Mouse (Mus musculus) hindbrain, embryonic 12.5 days (tissue): ENCODE results near the gene Runx2. TPM values are rescaled to one million over a fixed set of nuclear protein-coding genes. Genes with fewer than 3 reads are reported as not detected.

Experiments
- ATAC-seq: fragments of 200-750 bp; cut with Nextera tagmentation; 2 replicates; pipeline ENCODE4 v1.8.0; 2017; ENCODE audit warnings: moderate TSS enrichment; ENCODE audit not compliant: low FRiP score
- H3K27ac ChIP-seq: fragments of 300-500 bp; sonication (generic); 2 replicates; pipeline ENCODE4 v1.5.1; 2016; ENCODE audit warnings: mild to moderate bottlenecking
- H3K27me3 ChIP-seq: fragments of 300-500 bp; sonication (generic); 2 replicates; pipeline ENCODE4 v1.6.1; 2016; ENCODE audit warnings: mild to moderate bottlenecking
- H3K36me3 ChIP-seq: fragments of 300-500 bp; sonication (generic); 2 replicates; pipeline ENCODE4 v1.6.1; 2016; ENCODE audit warnings: mild to moderate bottlenecking
- H3K4me1 ChIP-seq: fragments of 300-500 bp; sonication (generic); 2 replicates; pipeline ENCODE4 v1.6.1; 2016
- H3K4me2 ChIP-seq: fragments of 300-500 bp; sonication (generic); replicated peaks from 2 replicates; pipeline ENCODE4 v1.6.1; 2016; ENCODE audit warnings: mild to moderate bottlenecking
- H3K4me3 ChIP-seq: fragments of 300-500 bp; sonication (generic); 2 replicates; pipeline ENCODE4 v1.5.1; 2016; ENCODE audit warnings: mild to moderate bottlenecking
- H3K9ac ChIP-seq: fragments of 300-500 bp; sonication (generic); 2 replicates; pipeline ENCODE4 v1.6.1; 2016; ENCODE audit warnings: mild to moderate bottlenecking, moderate library complexity
- H3K9me3 ChIP-seq: fragments of 300-500 bp; sonication (generic); replicated peaks from 2 replicates; pipeline ENCODE4 v1.6.1; 2016; ENCODE audit warnings: mild to moderate bottlenecking
- WGBS: fragments of 180-500 bp; shearing (Covaris S2); methylation state at CpG from one replicate; pipeline ENCODE4 v1.1.7; 2016; 5-methylcytosine and 5-hydroxymethylcytosine counted together
- polyA plus RNA-seq: library from polyadenylated mRNA; unstranded; fragments of >200 nt; fragmentation: Nextera tagmentation; extraction: Ambion mirVana; gene quantifications from 2 replicates; pipeline ENCODE4 v1.2.1, GENCODE M21; 2016

Gene Runx2
- polyA plus RNA-seq, 1 experiment from 2014 or later: 4.6 TPM

- no peaks in the 10 kb centered on the region for H3K27me3 ChIP-seq
- no peak overlapping the region for H3K9ac ChIP-seq
- H3K9me3 ChIP-seq: no peaks in the 10 kb centered on the region
- no peak overlapping the region for H3K4me3 ChIP-seq
- H3K36me3 ChIP-seq: peaks cover 4% of the 10 kb centered on the region
- H3K27ac ChIP-seq: no peak overlapping the region
- H3K4me1 ChIP-seq: no peaks in the 10 kb centered on the region
- whole genome bisulfite sequencing: 71% methylated on average over 5 of the region's 5 CpGs
- no peak overlapping the region for H3K4me2 ChIP-seq
- no peak for ATAC-seq
Measured at GRCm38 (mm10) chr17:44788982-44789747, 25.4 kb downstream of the Runx2 start.

GRCm38 (mm10) chr17:44783143-44783542 lies 31.5 kb downstream of the Runx2 start:
- Histone ChIP-seq H3K4me3 (no peak overlapping the region), H3K27ac (no peak overlapping the region), H3K4me1 (peaks cover 1% of the 10 kb centered on the region), H3K9me3 (no peaks in the 10 kb centered on the region), H3K9ac (no peak overlapping the region), H3K27me3 (no peaks in the 10 kb centered on the region), H3K36me3 (no peaks in the 10 kb centered on the region), H3K4me2 (no peak overlapping the region)
- ATAC-seq: no peak
- 85% methylated on average over 2 of the region's 2 CpGs for WGBS

- H3K4me3 ChIP-seq: no peak overlapping the region
- no peaks in the 10 kb centered on the region for H3K36me3 ChIP-seq
- 84% methylated on average over 4 of the region's 4 CpGs for WGBS
- ATAC-seq: no peak
- no peak overlapping the region for H3K9ac ChIP-seq
- H3K4me2 ChIP-seq: no peak overlapping the region
- peaks cover 7% of the 10 kb centered on the region for H3K4me1 ChIP-seq
- no peaks in the 10 kb centered on the region for H3K27me3 ChIP-seq
- H3K27ac ChIP-seq: no peak overlapping the region
- H3K9me3 ChIP-seq: no peaks in the 10 kb centered on the region
Measured at GRCm38 (mm10) chr17:44782366-44782765, 32.2 kb downstream of the Runx2 start.

- H3K36me3 ChIP-seq: no peaks in the 10 kb centered on the region
- no peak overlapping the region for H3K9ac ChIP-seq
- H3K4me2 ChIP-seq: no peak overlapping the region
- no peak overlapping the region for H3K27ac ChIP-seq
- H3K4me3 ChIP-seq: no peak overlapping the region
- H3K27me3 ChIP-seq: no peaks in the 10 kb centered on the region
- H3K4me1 ChIP-seq: peaks cover 7% of the 10 kb centered on the region
- WGBS: 60% methylated on average over 4 of the region's 4 CpGs
- no peaks in the 10 kb centered on the region for H3K9me3 ChIP-seq
- ATAC-seq: no peak
Measured at GRCm38 (mm10) chr17:44780353-44780752, 34.2 kb downstream of the Runx2 start.

- Histone ChIP-seq H3K27me3 (no peaks in the 10 kb centered on the region), H3K9ac (no peak overlapping the region), H3K4me3 (peak overlapping the region; percentile 77; the same call in 1 of the 2 replicates), H3K9me3 (no peaks in the 10 kb centered on the region), H3K36me3 (no peaks in the 10 kb centered on the region), H3K27ac (0 out of 2 replicates have a peak overlapping the region, but pooled peaks have one; percentile 88), H3K4me2 (peak overlapping the region; percentile 76), H3K4me1 (peaks cover 7% of the 10 kb centered on the region)
- 64% methylated on average over 5 of the region's 5 CpGs for WGBS
- no peak for ATAC-seq
Measured at GRCm38 (mm10) chr17:44778141-44778540, 36.5 kb downstream of the Runx2 start.

GRCm38 (mm10) chr17:44777337-44777804 lies 37.2 kb downstream of the Runx2 start:
- ATAC-seq: peak; percentile 86
- Histone ChIP-seq H3K9ac (peak overlapping the region; percentile 90), H3K4me3 (peak overlapping the region; percentile 77), H3K9me3 (no peaks in the 10 kb centered on the region), H3K27ac (peak overlapping the region; percentile 88), H3K4me1 (peaks cover 7% of the 10 kb centered on the region), H3K27me3 (no peaks in the 10 kb centered on the region), H3K4me2 (peak overlapping the region; percentile 76), H3K36me3 (no peaks in the 10 kb centered on the region)
- WGBS: under 1% methylated on average over 35 of the region's 35 CpGs

GRCm38 (mm10) chr17:44776738-44777270 lies 37.8 kb downstream of the Runx2 start, which contains the start of gene Supt3:
TSS of gene Supt3 (plus strand) at chr17:44777152.
- no peaks in the 10 kb centered on the region for H3K27me3 ChIP-seq
- H3K36me3 ChIP-seq: no peaks in the 10 kb centered on the region
- ATAC-seq: peak; percentile 98
- peak within 1 kb of the TSS; percentile 88 for H3K27ac ChIP-seq
- H3K9me3 ChIP-seq: no peaks in the 10 kb centered on the region
- under 1% methylated on average over 40 of the region's 40 CpGs for WGBS
- H3K9ac ChIP-seq: peak within 1 kb of the TSS; percentile 90
- peak within 1 kb of the TSS; percentile 77 for H3K4me3 ChIP-seq
- H3K4me1 ChIP-seq: peaks cover 7% of the 10 kb centered on the region
- peak within 1 kb of the TSS; percentile 76 for H3K4me2 ChIP-seq

GRCm38 (mm10) chr17:44772576-44772975 lies 42.0 kb downstream of the Runx2 start:
- WGBS: 86% methylated on average over 2 of the region's 2 CpGs
- no peaks in the 10 kb centered on the region for H3K9me3 ChIP-seq
- no peak overlapping the region for H3K4me2 ChIP-seq
- H3K27me3 ChIP-seq: no peaks in the 10 kb centered on the region
- no peaks in the 10 kb centered on the region for H3K4me1 ChIP-seq
- no peak for ATAC-seq
- no peak overlapping the region for H3K9ac ChIP-seq
- H3K4me3 ChIP-seq: no peak overlapping the region
- H3K27ac ChIP-seq: no peak overlapping the region
- no peaks in the 10 kb centered on the region for H3K36me3 ChIP-seq

GRCm38 (mm10) chr17:44770871-44771270 lies 43.7 kb downstream of the Runx2 start:
- H3K4me1 ChIP-seq: no peaks in the 10 kb centered on the region
- WGBS: 91% methylated on average over 2 of the region's 2 CpGs
- no peak overlapping the region for H3K9ac ChIP-seq
- no peaks in the 10 kb centered on the region for H3K9me3 ChIP-seq
- ATAC-seq: no peak
- no peak overlapping the region for H3K4me2 ChIP-seq
- H3K4me3 ChIP-seq: no peak overlapping the region
- no peaks in the 10 kb centered on the region for H3K36me3 ChIP-seq
- H3K27me3 ChIP-seq: no peaks in the 10 kb centered on the region
- no peak overlapping the region for H3K27ac ChIP-seq

GRCm38 (mm10) chr17:44768522-44768921 lies 46.1 kb downstream of the Runx2 start:
- Histone ChIP-seq H3K4me2 (no peak overlapping the region), H3K27ac (no peak overlapping the region), H3K9me3 (no peaks in the 10 kb centered on the region), H3K27me3 (no peaks in the 10 kb centered on the region), H3K36me3 (no peaks in the 10 kb centered on the region), H3K9ac (no peak overlapping the region), H3K4me1 (no peaks in the 10 kb centered on the region), H3K4me3 (no peak overlapping the region)
- ATAC-seq: no peak
- WGBS: 62% methylated on average over 5 of the region's 5 CpGs

GRCm38 (mm10) chr17:44767375-44767774 lies 47.2 kb downstream of the Runx2 start:
- H3K36me3 ChIP-seq: no peaks in the 10 kb centered on the region
- H3K9ac ChIP-seq: no peak overlapping the region
- no peak overlapping the region for H3K27ac ChIP-seq
- no peaks in the 10 kb centered on the region for H3K4me1 ChIP-seq
- no peak for ATAC-seq
- no peak overlapping the region for H3K4me3 ChIP-seq
- H3K4me2 ChIP-seq: no peak overlapping the region
- 71% methylated on average over 1 of the region's 1 CpGs for WGBS
- H3K27me3 ChIP-seq: no peaks in the 10 kb centered on the region
- no peaks in the 10 kb centered on the region for H3K9me3 ChIP-seq

GRCm38 (mm10) chr17:44766975-44767374 lies 47.6 kb downstream of the Runx2 start:
- Histone ChIP-seq H3K36me3 (no peaks in the 10 kb centered on the region), H3K9ac (no peak overlapping the region), H3K27ac (no peak overlapping the region), H3K27me3 (no peaks in the 10 kb centered on the region), H3K4me2 (no peak overlapping the region), H3K4me3 (no peak overlapping the region), H3K9me3 (no peaks in the 10 kb centered on the region), H3K4me1 (no peaks in the 10 kb centered on the region)
- WGBS: 64% methylated on average over 2 of the region's 2 CpGs
- no peak for ATAC-seq

GRCm38 (mm10) chr17:44766318-44766717 lies 48.3 kb downstream of the Runx2 start:
- 88% methylated on average over 11 of the region's 11 CpGs for WGBS
- Histone ChIP-seq H3K4me2 (no peak overlapping the region), H3K4me3 (no peak overlapping the region), H3K27me3 (no peaks in the 10 kb centered on the region), H3K9me3 (no peaks in the 10 kb centered on the region), H3K4me1 (no peaks in the 10 kb centered on the region), H3K27ac (no peak overlapping the region), H3K36me3 (no peaks in the 10 kb centered on the region), H3K9ac (no peak overlapping the region)
- no peak for ATAC-seq
